In the genomic region with DNA sequence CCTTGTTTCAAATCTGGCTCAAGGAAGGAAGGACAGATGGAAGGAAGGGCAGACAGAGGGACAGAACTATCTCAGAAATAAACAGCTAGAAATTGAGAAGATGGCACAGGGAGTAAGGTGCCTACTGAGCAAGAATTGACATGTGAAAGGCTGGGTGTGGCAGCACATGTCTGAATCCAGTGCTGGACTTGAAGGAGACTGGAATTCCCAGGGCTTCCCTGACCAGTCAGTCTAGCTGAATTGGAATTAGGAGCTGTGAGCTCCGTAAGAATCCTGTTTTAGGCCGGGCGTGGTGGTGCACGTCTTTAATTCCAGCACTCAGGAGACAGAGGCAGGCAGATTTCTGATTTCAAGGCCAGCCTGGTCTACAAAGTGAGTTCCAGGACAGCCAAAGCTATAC, we compare ENCODE assay signal across 23 mouse cellular contexts. TPM values are rescaled to one million over a fixed set of nuclear protein-coding genes. Genes with fewer than 3 reads are reported as not detected.
A peak's percentile ranks its signal among the peaks of the same experiment; 100 is the strongest.
DNase-seq lines count a peak whose midpoint lies in the region; ATAC-seq and TF ChIP-seq lines count a peak whose summit lies in the region.
"Had no signal": no experiment of that assay in that cellular context is flagged by ENCODE, and none has a peak within 500 bp of the region (broad histone marks: within the 10 kb centered on the region; RNA-seq: fewer than 3 reads in every experiment).

No protein-coding gene starts in this region.

- H3K4me3 ChIP-seq in forebrain, embryonic 11.5 days (ENCODE audit: low read depth, low read length) = no peak overlapping the region
- no peak overlapping the region for H3K4me3 ChIP-seq in forebrain, embryonic 16.5 days (replicated peaks; ENCODE audit: low read length)
- H3K4me3 ChIP-seq in intestine, embryonic 14.5 days (ENCODE audit: low read depth, low read length) = no peak overlapping the region
- H3K4me3 ChIP-seq in intestine, embryonic 15.5 days (replicated peaks) = no peak overlapping the region
- no peak overlapping the region for H3K4me3 ChIP-seq in lung, postnatal 0 days (ENCODE audit: low read depth, low read length)
- H3K4me3 ChIP-seq in embryonic facial prominence, embryonic 10.5 days = no peak overlapping the region
- H3K4me3 ChIP-seq: forebrain, embryonic 10.5 days; hindbrain, embryonic 15.5 days; liver, embryonic 13.5 days; midbrain, embryonic 12.5 days; neural tube, embryonic 13.5 days had no signal

- no peak for TF ChIP-seq CTCF in lung, postnatal 0 days (IDR thresholded peaks at IDR 0.05)

- peaks cover 5% of the 10 kb centered on the region; the same call in 1 of the 2 replicates for H3K36me3 ChIP-seq in forebrain, embryonic 11.5 days (ENCODE audit: control insufficient read depth, insufficient read depth, low read length)
- peaks cover 4% of the 10 kb centered on the region; the same call in 1 of the 2 replicates for H3K36me3 ChIP-seq in forebrain, embryonic 16.5 days (ENCODE audit: control insufficient read depth, insufficient read depth)
- peaks cover 13% of the 10 kb centered on the region for H3K36me3 ChIP-seq in intestine, embryonic 14.5 days (ENCODE audit: control insufficient read depth, insufficient read depth, low read length)
- 0 out of 2 replicates have a peak, but pooled peaks cover 5% of the 10 kb centered on the region for H3K36me3 ChIP-seq in intestine, embryonic 15.5 days
- peaks cover 9% of the 10 kb centered on the region; the same call in 1 of the 2 replicates for H3K36me3 ChIP-seq in lung, postnatal 0 days (ENCODE audit: insufficient read depth, low read length)
- H3K36me3 ChIP-seq in embryonic facial prominence, embryonic 10.5 days (replicated peaks) = peaks cover 17% of the 10 kb centered on the region

- no peak overlapping the region for H3K4me2 ChIP-seq in forebrain, embryonic 11.5 days (ENCODE audit: low read depth, low read length, severe bottlenecking)
- H3K4me2 ChIP-seq in forebrain, embryonic 16.5 days (ENCODE audit: low read length) = no peak overlapping the region
- no peak overlapping the region for H3K4me2 ChIP-seq in intestine, embryonic 14.5 days (ENCODE audit: low read length)
- H3K4me2 ChIP-seq in intestine, embryonic 15.5 days (replicated peaks) = no peak overlapping the region
- H3K4me2 ChIP-seq in lung, postnatal 0 days (replicated peaks; ENCODE audit: low read depth, low read length) = no peak overlapping the region
- H3K4me2 ChIP-seq: hindbrain, embryonic 15.5 days; liver, embryonic 13.5 days; lung, embryonic 14.5 days; midbrain, embryonic 12.5 days; neural tube, embryonic 13.5 days had no signal

- H3K9me3 ChIP-seq in forebrain, embryonic 11.5 days (ENCODE audit: control insufficient read depth, low read length) = no peaks in the 10 kb centered on the region; the same call in 1 of the 2 replicates
- H3K9me3 ChIP-seq in forebrain, embryonic 16.5 days (ENCODE audit: control insufficient read depth, low read length) = no peaks in the 10 kb centered on the region
- no peaks in the 10 kb centered on the region; the same call in 1 of the 2 replicates for H3K9me3 ChIP-seq in intestine, embryonic 14.5 days (ENCODE audit: control insufficient read depth, low read length)
- no peaks in the 10 kb centered on the region for H3K9me3 ChIP-seq in intestine, embryonic 15.5 days
- no peaks in the 10 kb centered on the region for H3K9me3 ChIP-seq in lung, postnatal 0 days (ENCODE audit: low read length)
- H3K9me3 ChIP-seq in embryonic facial prominence, embryonic 10.5 days = no peaks in the 10 kb centered on the region
- H3K9me3 ChIP-seq: forebrain, embryonic 10.5 days; hindbrain, embryonic 15.5 days; liver, embryonic 13.5 days; midbrain, embryonic 12.5 days had no signal

- DNase-seq in forebrain, embryonic 11.5 days (ENCODE audit: low spot score) = peak; percentile 47
- DNase-seq in intestine, embryonic 14.5 days (ENCODE audit: low spot score) = peak; percentile 51
- DNase-seq in lung, postnatal 0 days (ENCODE audit: low spot score) = peak; percentile 3
- no peak for DNase-seq in lung, postnatal 14 days
- DNase-seq in embryonic facial prominence, embryonic 10.5 days (ENCODE audit: low spot score) = peak; percentile 8
- DNase-seq: adrenal gland, postnatal 25 days; cerebellum, adult 8-10 months; left cerebral cortex, postnatal 4 days; liver, embryonic 13.5 days; lung, embryonic 14.5 days; thymus, postnatal 25 days had no signal

- H3K27me3 ChIP-seq in forebrain, embryonic 11.5 days (ENCODE audit: control insufficient read depth, insufficient read depth, low read length) = no peaks in the 10 kb centered on the region
- no peaks in the 10 kb centered on the region for H3K27me3 ChIP-seq in forebrain, embryonic 16.5 days (replicated peaks; ENCODE audit: control insufficient read depth, insufficient read depth, low read length)
- no peaks in the 10 kb centered on the region for H3K27me3 ChIP-seq in intestine, embryonic 14.5 days (replicated peaks; ENCODE audit: control insufficient read depth, insufficient read depth, low read length)
- H3K27me3 ChIP-seq in intestine, embryonic 15.5 days (replicated peaks) = no peaks in the 10 kb centered on the region
- H3K27me3 ChIP-seq in lung, postnatal 0 days (replicated peaks; ENCODE audit: insufficient read depth, low read length) = no peaks in the 10 kb centered on the region
- no peaks in the 10 kb centered on the region for H3K27me3 ChIP-seq in embryonic facial prominence, embryonic 10.5 days (replicated peaks; ENCODE audit: low read depth, poor library complexity, severe bottlenecking)
- H3K27me3 ChIP-seq: hindbrain, embryonic 15.5 days; liver, embryonic 13.5 days; midbrain, embryonic 12.5 days; neural tube, embryonic 13.5 days had no signal

- ATAC-seq in forebrain, embryonic 11.5 days (replicated peaks; ENCODE audit: low FRiP score) = no peak
- ATAC-seq in forebrain, embryonic 16.5 days = no peak
- ATAC-seq in intestine, embryonic 14.5 days (replicated peaks; ENCODE audit: low FRiP score, low TSS enrichment, low read depth) = no peak
- no peak for ATAC-seq in intestine, embryonic 15.5 days
- no peak for ATAC-seq in lung, postnatal 0 days
- no peak for ATAC-seq in megakaryocyte, adult 5-6 weeks (ENCODE audit: poor library complexity, severe bottlenecking)
- ATAC-seq: intestine, embryonic 16.5 days had no signal

- no peak overlapping the region for H3K27ac ChIP-seq in forebrain, embryonic 11.5 days (ENCODE audit: low read depth, low read length)
- H3K27ac ChIP-seq in forebrain, embryonic 16.5 days (ENCODE audit: low read length) = no peak overlapping the region
- no peak overlapping the region for H3K27ac ChIP-seq in intestine, embryonic 14.5 days (ENCODE audit: low read depth)
- no peak overlapping the region for H3K27ac ChIP-seq in intestine, embryonic 15.5 days
- no peak overlapping the region for H3K27ac ChIP-seq in lung, postnatal 0 days (ENCODE audit: low read length)
- H3K27ac ChIP-seq in embryonic facial prominence, embryonic 10.5 days (replicated peaks) = no peak overlapping the region
- H3K27ac ChIP-seq: forebrain, embryonic 10.5 days; hindbrain, embryonic 15.5 days; liver, embryonic 13.5 days; macrophage; midbrain, embryonic 12.5 days; neural tube, embryonic 13.5 days had no signal

- no peak for TF ChIP-seq EP300 in lung, postnatal 0 days (IDR thresholded peaks at IDR 0.05)

- 97% methylated on average over 4 of the region's 4 CpGs for WGBS in forebrain, embryonic 11.5 days
- 94% methylated on average over 4 of the region's 4 CpGs for whole genome bisulfite sequencing in forebrain, embryonic 16.5 days
- WGBS in intestine, embryonic 14.5 days = 94% methylated on average over 4 of the region's 4 CpGs
- WGBS in intestine, embryonic 15.5 days = 93% methylated on average over 4 of the region's 4 CpGs
- 92% methylated on average over 4 of the region's 4 CpGs for WGBS in lung, postnatal 0 days
- 93% methylated on average over 4 of the region's 4 CpGs for WGBS in embryonic facial prominence, embryonic 10.5 days

- H3K4me1 ChIP-seq in forebrain, embryonic 11.5 days (replicated peaks; ENCODE audit: control insufficient read depth, insufficient read depth, low read length) = peaks cover 5% of the 10 kb centered on the region; the same call in 1 of the 2 replicates
- H3K4me1 ChIP-seq in forebrain, embryonic 16.5 days (replicated peaks; ENCODE audit: control insufficient read depth, insufficient read depth, low read length) = peaks cover 7% of the 10 kb centered on the region
- no peaks in the 10 kb centered on the region for H3K4me1 ChIP-seq in intestine, embryonic 14.5 days (replicated peaks; ENCODE audit: control insufficient read depth, insufficient read depth, low read length)
- H3K4me1 ChIP-seq in intestine, embryonic 15.5 days (replicated peaks) = 0 out of 2 replicates have a peak, but pooled peaks cover 8% of the 10 kb centered on the region
- no peaks in the 10 kb centered on the region for H3K4me1 ChIP-seq in lung, postnatal 0 days (ENCODE audit: insufficient read depth, low read depth, low read length)
- H3K4me1 ChIP-seq in embryonic facial prominence, embryonic 10.5 days = peaks cover 9% of the 10 kb centered on the region

- H3K9ac ChIP-seq in forebrain, embryonic 11.5 days (ENCODE audit: low read length) = no peak overlapping the region
- H3K9ac ChIP-seq in forebrain, embryonic 16.5 days (replicated peaks; ENCODE audit: low read depth, low read length) = no peak overlapping the region
- H3K9ac ChIP-seq in intestine, embryonic 14.5 days (ENCODE audit: low read length) = no peak overlapping the region
- no peak overlapping the region for H3K9ac ChIP-seq in intestine, embryonic 15.5 days
- H3K9ac ChIP-seq in lung, postnatal 0 days (replicated peaks; ENCODE audit: low read depth) = no peak overlapping the region
- H3K9ac ChIP-seq: hindbrain, embryonic 15.5 days; liver, embryonic 13.5 days; lung, embryonic 14.5 days; midbrain, embryonic 12.5 days; neural tube, embryonic 13.5 days had no signal

RNA-seq across cellular contexts. Expression of a gene that starts 6.7 kb away (rescaled TPM):
- 2,808 and 3,088 TPM in 2 replicates for polyA plus RNA-seq in forebrain, embryonic 11.5 days (2014; fragmentation: Nextera tagmentation; extraction: Ambion mirVana)
- polyA plus RNA-seq in forebrain, embryonic 16.5 days (2015; fragmentation: Nextera tagmentation; extraction: Ambion mirVana) = 4,159 and 4,175 TPM in 2 replicates
- 2,797 and 3,021 TPM in 2 replicates for polyA plus RNA-seq in intestine, embryonic 14.5 days (2014; fragmentation: Nextera tagmentation; extraction: Ambion mirVana)
- 2,607 and 2,658 TPM in 2 replicates for polyA plus RNA-seq in intestine, embryonic 15.5 days (2015; fragmentation: Nextera tagmentation; extraction: Ambion mirVana)
- polyA plus RNA-seq in lung, postnatal 0 days (2015; fragmentation: Nextera tagmentation; extraction: Ambion mirVana) = 1,989 and 2,317 TPM in 2 replicates
- polyA plus RNA-seq in embryonic facial prominence, embryonic 10.5 days (2016; fragmentation: Nextera tagmentation; extraction: Ambion mirVana) = 3,067 and 3,150 TPM in 2 replicates
- total RNA-seq in megakaryocyte, adult 5-6 weeks (2015) = 4,212 and 4,544 TPM in 2 replicates
- total RNA-seq in megakaryocyte, adult 5-6 weeks (2017) = 2,305 and 2,430 TPM in 2 replicates

RNA-seq across cellular contexts. Expression of a gene that starts 19.7 kb away (rescaled TPM):
- polyA plus RNA-seq in forebrain, embryonic 11.5 days (2014; fragmentation: Nextera tagmentation; extraction: Ambion mirVana) = 1.0 TPM in 1 of 2 replicates, not detected in the other
- 1.3 and 1.5 TPM in 2 replicates for polyA plus RNA-seq in forebrain, embryonic 16.5 days (2015; fragmentation: Nextera tagmentation; extraction: Ambion mirVana)
- polyA plus RNA-seq in intestine, embryonic 14.5 days (2014; fragmentation: Nextera tagmentation; extraction: Ambion mirVana) = 0.12 and 0.65 TPM in 2 replicates
- 0.18 TPM in 1 of 2 replicates, not detected in the other for polyA plus RNA-seq in intestine, embryonic 15.5 days (2015; fragmentation: Nextera tagmentation; extraction: Ambion mirVana)
- 0.36 and 0.74 TPM in 2 replicates for polyA plus RNA-seq in lung, postnatal 0 days (2015; fragmentation: Nextera tagmentation; extraction: Ambion mirVana)
- 0.10 and 0.19 TPM in 2 replicates for polyA plus RNA-seq in embryonic facial prominence, embryonic 10.5 days (2016; fragmentation: Nextera tagmentation; extraction: Ambion mirVana)
- not detected in 2 replicates for total RNA-seq in megakaryocyte, adult 5-6 weeks (2015)
- not detected in 2 replicates for total RNA-seq in megakaryocyte, adult 5-6 weeks (2017)
- total RNA-seq: layer of hippocampus, postnatal 10 days had no signal
- polyA plus RNA-seq: forebrain, embryonic 10.5 days; large intestine, adult 2 months; liver, embryonic 13.5 days; macrophage; spleen, adult 2 months had no signal

RNA-seq across cellular contexts. Expression of a gene that starts 36.9 kb away (rescaled TPM):
- polyA plus RNA-seq in forebrain, embryonic 11.5 days (2014; fragmentation: Nextera tagmentation; extraction: Ambion mirVana) = 33.8 and 39.8 TPM in 2 replicates
- 72.7 and 95.3 TPM in 2 replicates for polyA plus RNA-seq in forebrain, embryonic 16.5 days (2015; fragmentation: Nextera tagmentation; extraction: Ambion mirVana)
- 32.6 and 37.0 TPM in 2 replicates for polyA plus RNA-seq in intestine, embryonic 14.5 days (2014; fragmentation: Nextera tagmentation; extraction: Ambion mirVana)
- 24.2 and 29.4 TPM in 2 replicates for polyA plus RNA-seq in intestine, embryonic 15.5 days (2015; fragmentation: Nextera tagmentation; extraction: Ambion mirVana)
- 18.1 and 19.6 TPM in 2 replicates for polyA plus RNA-seq in lung, postnatal 0 days (2015; fragmentation: Nextera tagmentation; extraction: Ambion mirVana)
- 38.3 and 39.0 TPM in 2 replicates for polyA plus RNA-seq in embryonic facial prominence, embryonic 10.5 days (2016; fragmentation: Nextera tagmentation; extraction: Ambion mirVana)
- total RNA-seq in megakaryocyte, adult 5-6 weeks (2015) = 5.9 and 6.9 TPM in 2 replicates
- 6.5 and 10.5 TPM in 2 replicates for total RNA-seq in megakaryocyte, adult 5-6 weeks (2017)
